11 mouse cellular contexts compared by ENCODE assay signal in the genomic region with DNA sequence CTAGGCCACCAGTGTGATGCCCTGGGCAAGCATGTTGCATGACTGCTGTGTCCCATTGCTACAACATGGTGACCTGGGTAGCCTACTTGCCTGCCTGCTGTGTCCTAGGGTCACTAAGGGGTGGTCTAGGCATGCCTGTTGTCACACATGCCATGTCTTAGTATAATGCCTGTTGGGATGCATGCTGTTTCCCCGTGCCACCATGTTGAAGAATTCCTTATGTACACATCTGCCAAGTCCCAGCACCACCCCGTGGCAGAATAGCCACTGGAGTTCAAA. TPM values are rescaled to one million over a fixed set of nuclear protein-coding genes. Genes with fewer than 3 reads are reported as not detected.
DNase-seq lines count a peak whose midpoint lies in the region; ATAC-seq and TF ChIP-seq lines count a peak whose summit lies in the region.
"Had no signal": no experiment of that assay in that cellular context is flagged by ENCODE, and none has a peak within 500 bp of the region (broad histone marks: within the 10 kb centered on the region; RNA-seq: fewer than 3 reads in every experiment).

No protein-coding gene starts in this region.

- H3K27ac ChIP-seq in liver, embryonic 11.5 days (ENCODE audit: low read depth, low read length), result no peak overlapping the region
- no peak overlapping the region for H3K27ac ChIP-seq in bone marrow, adult 2 months (ENCODE audit: control insufficient read depth, insufficient read depth, low read depth, low read length, poor library complexity)
- no peak overlapping the region for H3K27ac ChIP-seq in midbrain, postnatal 0 days (ENCODE audit: low read depth, low read length)
- H3K27ac ChIP-seq: heart, embryonic 15.5 days; lung, embryonic 15.5 days had no signal

- TF ChIP-seq POLR2A in bone marrow, adult 2 months (IDR thresholded peaks at IDR 0.05; ENCODE audit: borderline replicate concordance, control insufficient read depth, low read depth, low read length), result no peak

- H3K9me3 ChIP-seq in liver, embryonic 11.5 days (ENCODE audit: control insufficient read depth, low read length), result no peaks in the 10 kb centered on the region
- no peaks in the 10 kb centered on the region for H3K9me3 ChIP-seq in midbrain, postnatal 0 days (ENCODE audit: low read length)
- H3K9me3 ChIP-seq: heart, embryonic 15.5 days; lung, embryonic 15.5 days had no signal

- no peak overlapping the region for H3K9ac ChIP-seq in liver, embryonic 11.5 days (ENCODE audit: low read depth, low read length)
- no peak overlapping the region for H3K9ac ChIP-seq in midbrain, postnatal 0 days (replicated peaks; ENCODE audit: low read length, poor library complexity, severe bottlenecking)
- H3K9ac ChIP-seq: heart, embryonic 15.5 days; lung, embryonic 15.5 days had no signal

- H3K4me2 ChIP-seq in liver, embryonic 11.5 days, result no peak overlapping the region
- H3K4me2 ChIP-seq in midbrain, postnatal 0 days (ENCODE audit: low read depth, low read length, poor library complexity, severe bottlenecking), result no peak overlapping the region

- no peaks in the 10 kb centered on the region for H3K4me1 ChIP-seq in liver, embryonic 11.5 days (replicated peaks; ENCODE audit: control insufficient read depth, insufficient read depth, low read length)
- H3K4me1 ChIP-seq in bone marrow, adult 2 months (ENCODE audit: control insufficient read depth, insufficient read depth, low read length), result no peaks in the 10 kb centered on the region; the same call in 1 of the 2 replicates
- H3K4me1 ChIP-seq in midbrain, postnatal 0 days (ENCODE audit: insufficient read depth, low read length), result no peaks in the 10 kb centered on the region

- H3K36me3 ChIP-seq in liver, embryonic 11.5 days (ENCODE audit: control insufficient read depth, insufficient read depth, low read length), result no peaks in the 10 kb centered on the region
- H3K36me3 ChIP-seq in midbrain, postnatal 0 days (ENCODE audit: insufficient read depth, low read length), result no peaks in the 10 kb centered on the region
- H3K36me3 ChIP-seq: heart, embryonic 15.5 days; lung, embryonic 15.5 days had no signal

- no peak for DNase-seq in frontal cortex, postnatal 36 days (ENCODE audit: low spot score in 2 of 2)
- no peak for DNase-seq in liver, embryonic 11.5 days (ENCODE audit: low spot score)
- no peak for DNase-seq in liver
- DNase-seq in midbrain, postnatal 0 days (ENCODE audit: low spot score), result no peak
- DNase-seq in retina, postnatal 1 day, result no peak
- DNase-seq in right cerebral cortex, postnatal 14 days, result no peak

- no peaks in the 10 kb centered on the region for H3K27me3 ChIP-seq in liver, embryonic 11.5 days (replicated peaks; ENCODE audit: control insufficient read depth, insufficient read depth, low read length)
- no peaks in the 10 kb centered on the region for H3K27me3 ChIP-seq in midbrain, postnatal 0 days (ENCODE audit: insufficient read depth, low read length)
- H3K27me3 ChIP-seq: lung, embryonic 15.5 days had no signal

- TF ChIP-seq CTCF in bone marrow, adult 2 months (IDR thresholded peaks at IDR 0.05; ENCODE audit: control insufficient read depth, insufficient read depth, low read length), result 0 out of 2 replicates have a peak, but pooled peaks have one; percentile 9
- no peak for TF ChIP-seq CTCF in midbrain, postnatal 0 days (IDR thresholded peaks at IDR 0.05)

- no peak overlapping the region for H3K4me3 ChIP-seq in liver, embryonic 11.5 days (ENCODE audit: low read depth, low read length)
- no peak overlapping the region for H3K4me3 ChIP-seq in bone marrow, adult 2 months (replicated peaks; ENCODE audit: control insufficient read depth, low read depth, low read length)
- no peak overlapping the region for H3K4me3 ChIP-seq in midbrain, postnatal 0 days (ENCODE audit: low read depth, low read length)
- H3K4me3 ChIP-seq: erythroblast, embryonic 14.5 days; heart, embryonic 15.5 days; lung, embryonic 15.5 days had no signal

- WGBS in liver, embryonic 11.5 days, result 72% methylated on average over 2 of the region's 2 CpGs
- 75% methylated on average over 2 of the region's 2 CpGs for WGBS in bone marrow, adult 2 months
- 91% methylated on average over 2 of the region's 2 CpGs for WGBS in midbrain, postnatal 0 days

- peak; percentile 28; the same call in 1 of the 2 replicates for ATAC-seq in frontal cortex, adult (ENCODE audit: low TSS enrichment)
- 0 out of 2 replicates have a peak, but pooled peaks have one; percentile 18 for ATAC-seq in liver, embryonic 11.5 days (replicated peaks; ENCODE audit: low FRiP score)
- peak; percentile 22 for ATAC-seq in midbrain, postnatal 0 days (ENCODE audit: low FRiP score)

RNA-seq across cellular contexts. Expression of a gene that starts 19.6 kb away (rescaled TPM):
- polyA plus RNA-seq in liver, embryonic 11.5 days (2014; fragmentation: Nextera tagmentation; extraction: Ambion mirVana), result 16.6 and 17.5 TPM in 2 replicates
- polyA plus RNA-seq in bone marrow, adult 2 months (2011; ENCODE audit: insufficient read depth, insufficient read length, low replicate concordance, missing spikeins), result 2.4 and 6.2 TPM in 2 replicates
- total RNA-seq in midbrain, postnatal 0 days (2014; rRNA removed), result 135 and 179 TPM in 2 replicates
- polyA plus RNA-seq in midbrain, postnatal 0 days (2015; fragmentation: Nextera tagmentation; extraction: Ambion mirVana), result 182 and 209 TPM in 2 replicates
- polyA plus RNA-seq: erythroblast, embryonic 14.5 days had no signal
